Mouse (Mus musculus) embryo, embryonic 11.5 days (tissue): ENCODE data around the gene Scoc.
"Not testable (repeated sequence)": the region's sequence is repeated elsewhere in the genome, so short reads cannot be mapped to it uniquely, and the experiment has no call there.

Source experiments
- DNase-seq: peaks from one replicate; pipeline ENCODE4 v3.0.0-alpha.2; 2012; ENCODE audit warnings: low read depth, low spot score

Scoc gene

GRCm38 (mm10) chr8:83458222-83458621 is at the start of gene Scoc:
Gene Scoc, minus strand, starts transcription at chr8:83458391.
- no peak for DNase-seq

DNA sequence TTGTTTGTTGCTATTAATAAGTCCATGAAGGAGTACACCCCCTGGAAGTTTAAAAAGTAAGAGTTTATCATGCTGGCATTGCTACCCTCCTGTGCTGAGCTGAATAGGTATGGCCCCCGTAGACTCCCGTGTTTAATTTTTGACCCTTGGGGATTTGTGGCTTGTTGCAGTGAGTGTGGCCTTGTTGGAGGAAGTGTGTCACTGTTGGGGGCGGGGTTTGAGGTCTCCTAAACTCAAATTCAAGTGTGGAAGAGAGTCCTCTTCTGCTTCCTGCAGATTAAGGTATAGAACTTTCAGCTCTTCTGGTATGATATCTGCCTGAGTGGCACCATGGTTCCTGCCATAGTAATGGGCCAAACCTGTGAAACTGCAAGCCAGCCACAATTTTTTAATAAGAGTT is 1.4 kb upstream of the Scoc start:
- no peak for DNase-seq

- DNase-seq, result no peak
Observed at GRCm38 (mm10) chr8:83457121-83457520, 1.1 kb downstream of the Scoc start.

DNA sequence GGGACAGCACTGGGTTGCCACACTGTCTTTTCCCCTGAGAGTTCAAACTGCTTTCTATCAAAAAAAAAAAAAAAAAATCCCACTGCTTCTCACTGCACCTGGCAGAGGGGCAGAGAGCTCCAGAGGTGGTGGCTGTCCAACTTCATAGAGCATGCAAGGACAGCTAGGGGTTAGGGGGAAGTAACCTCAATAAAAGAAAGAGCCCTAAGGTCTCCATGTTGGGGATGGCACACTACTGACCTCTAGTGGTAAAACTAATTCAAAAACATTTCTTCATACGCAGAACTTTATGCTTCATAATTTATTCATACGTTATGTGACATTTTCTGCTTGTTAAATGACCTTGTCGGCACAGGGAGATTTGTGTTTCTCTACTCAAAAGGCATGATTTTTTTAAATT is 7.1 kb downstream of the Scoc start:
- no peak for DNase-seq

DNA sequence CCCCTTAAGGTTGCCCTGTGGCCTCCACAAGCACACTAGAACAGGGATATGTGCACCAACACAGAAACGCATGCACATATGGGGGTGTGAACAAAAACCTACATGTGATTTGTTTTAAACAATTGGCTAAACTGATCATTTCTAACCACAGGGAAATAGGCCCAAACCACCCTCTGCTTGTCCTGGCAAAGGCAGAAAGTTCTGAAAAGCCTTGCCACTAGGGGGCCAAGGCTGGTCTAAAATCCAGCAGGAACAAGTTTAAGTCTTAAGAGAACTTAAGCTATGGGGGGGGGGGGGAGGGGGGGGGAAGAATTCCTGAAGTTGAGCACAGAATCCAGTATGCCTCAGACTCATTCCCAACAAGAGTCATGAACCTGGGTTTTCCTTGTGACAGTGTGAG is 8.2 kb downstream of the Scoc start:
- no peak for DNase-seq

DNA sequence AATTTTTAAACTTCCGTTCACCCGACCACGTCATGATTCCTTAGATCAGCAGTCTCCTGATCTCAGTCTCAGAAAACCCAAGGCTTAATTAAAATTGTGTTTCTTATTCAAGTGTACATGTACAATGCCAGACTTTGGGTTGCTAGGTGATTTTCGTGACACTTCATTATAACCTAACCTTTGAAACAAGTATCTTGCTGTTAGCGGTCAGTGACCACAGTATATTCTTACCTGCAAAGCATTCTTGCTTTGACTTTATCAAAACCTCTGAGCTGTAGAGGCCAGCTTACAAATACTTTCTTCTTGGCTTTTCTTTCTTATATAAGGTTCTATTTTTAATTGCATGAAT is 15.2 kb downstream of the Scoc start:
- no peak for DNase-seq

- peak; percentile 99 for DNase-seq
Observed at GRCm38 (mm10) chr8:83442243-83443051, 15.7 kb downstream of the Scoc start.

DNA sequence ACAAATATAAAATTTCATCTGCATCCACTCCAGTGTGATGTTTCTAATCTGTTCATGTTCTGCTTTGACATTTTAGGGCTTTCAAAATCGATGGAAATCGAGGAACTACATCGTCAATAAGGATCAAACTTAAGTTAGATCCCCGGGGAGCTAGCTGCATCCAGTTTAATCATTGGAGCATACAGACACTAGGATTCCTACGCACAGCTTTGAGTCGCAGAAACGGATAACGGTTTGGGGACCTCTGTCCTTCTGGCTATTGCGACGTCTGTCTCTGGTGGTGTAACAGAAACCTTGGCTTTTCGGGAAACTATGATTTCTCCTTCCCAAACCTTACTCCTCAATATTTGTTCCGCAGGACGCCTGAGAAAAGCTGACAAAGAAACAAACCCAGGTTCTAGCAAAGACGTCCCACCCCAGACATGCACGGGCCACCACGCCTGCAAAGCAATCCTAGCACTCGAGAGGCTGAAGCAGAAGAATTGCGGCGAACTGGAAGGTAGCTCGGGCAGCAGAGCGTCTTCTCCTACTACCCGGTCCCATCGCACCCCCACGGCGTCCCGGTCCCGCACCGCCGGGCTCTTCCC is 16.4 kb downstream of the Scoc start:
- DNase-seq, result no peak

DNA sequence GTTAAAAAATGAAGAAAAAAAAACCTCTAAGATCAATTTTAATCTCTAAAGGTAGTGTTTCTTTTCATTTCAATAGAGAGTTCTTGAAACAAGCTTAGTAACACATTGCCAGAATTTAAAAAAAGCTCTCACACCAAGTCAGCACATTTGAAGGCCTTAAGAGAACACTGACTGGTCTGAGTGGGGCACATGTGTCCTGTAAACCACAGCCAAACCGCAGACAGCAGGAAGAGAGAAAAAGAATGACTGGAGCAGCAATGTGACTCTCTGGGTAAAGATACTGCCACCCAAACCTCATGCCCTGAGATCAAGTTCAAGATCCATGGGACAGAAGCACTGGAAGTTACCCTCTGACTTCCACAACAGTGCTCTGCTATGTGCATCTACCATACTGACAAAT is 21.1 kb downstream of the Scoc start:
- no peak for DNase-seq

DNA sequence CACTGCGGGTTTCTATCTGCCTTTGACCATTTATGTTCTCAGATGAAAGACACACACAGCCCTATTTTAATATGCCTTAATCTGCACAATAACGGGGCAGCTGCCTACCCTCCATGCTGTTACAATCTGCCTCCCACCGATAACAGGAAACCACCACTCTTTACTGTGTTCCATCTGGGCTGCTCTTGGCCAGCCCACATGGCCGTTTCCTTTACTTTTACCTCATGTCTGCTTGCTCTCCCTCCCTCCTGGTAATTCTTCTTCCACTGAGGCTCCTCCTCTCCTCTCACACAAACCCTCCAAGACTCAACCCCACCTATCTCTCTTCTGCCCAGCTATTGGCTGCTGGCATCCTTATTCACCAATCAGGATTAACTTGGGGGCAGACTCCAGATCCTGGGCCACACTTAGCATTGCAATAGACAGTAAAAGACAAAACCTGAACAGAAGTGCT is 29.1 kb downstream of the Scoc start:
- DNase-seq, result no peak

DNA sequence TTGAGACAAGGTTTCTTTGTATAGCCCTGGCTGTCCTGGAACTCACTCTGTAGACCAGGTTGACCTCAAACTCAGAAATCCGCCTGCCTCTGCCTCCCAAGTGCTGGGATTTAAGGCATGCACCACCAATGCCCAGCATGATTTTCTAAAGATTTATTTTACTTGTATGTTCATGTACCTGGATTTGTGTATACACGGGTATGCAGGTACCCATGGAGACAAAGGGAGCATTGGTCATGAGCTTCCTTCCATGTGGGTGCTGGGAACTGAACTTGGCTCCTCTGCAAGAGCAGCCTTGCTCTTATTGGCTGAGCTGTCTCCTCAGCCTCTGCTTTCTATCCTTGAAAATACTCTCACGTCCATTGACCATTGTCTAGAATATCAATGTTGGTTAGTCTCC is 29.6 kb downstream of the Scoc start:
- not testable (repeated sequence) for DNase-seq

GRCm38 (mm10) chr8:83426949-83427348 is 31.2 kb downstream of the Scoc start:
- no peak for DNase-seq

DNA sequence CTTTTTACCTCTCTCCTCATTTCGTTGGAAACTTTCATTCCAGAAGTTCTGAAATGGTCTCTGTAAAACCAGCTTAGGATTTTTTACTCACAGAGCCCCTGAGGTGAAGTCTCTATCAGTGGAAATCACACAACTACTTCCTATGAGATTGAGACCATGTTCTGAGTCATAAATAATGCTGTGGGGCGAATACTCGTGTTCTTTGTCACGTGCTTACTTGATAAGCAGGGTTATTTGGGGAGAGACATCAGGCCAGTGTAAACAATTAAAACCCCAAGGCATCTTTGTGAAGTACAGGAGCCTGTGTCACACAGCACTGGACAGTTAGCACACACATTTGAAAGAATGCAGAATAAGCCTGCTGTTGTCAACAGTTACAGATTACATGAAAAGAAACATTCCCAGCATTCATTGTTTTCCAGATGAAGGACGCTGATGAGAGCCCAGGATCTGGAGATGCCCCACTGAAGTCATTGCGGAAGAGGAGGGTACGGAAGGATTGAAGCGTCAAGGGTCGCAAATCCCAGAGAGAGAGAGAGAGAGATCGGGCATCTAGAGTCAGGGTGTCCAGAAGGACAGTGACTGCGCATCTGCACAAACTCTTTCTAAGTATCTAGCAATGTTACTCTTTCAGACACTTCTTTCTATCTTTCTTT is 32.0 kb downstream of the Scoc start:
- no peak for DNase-seq

DNA sequence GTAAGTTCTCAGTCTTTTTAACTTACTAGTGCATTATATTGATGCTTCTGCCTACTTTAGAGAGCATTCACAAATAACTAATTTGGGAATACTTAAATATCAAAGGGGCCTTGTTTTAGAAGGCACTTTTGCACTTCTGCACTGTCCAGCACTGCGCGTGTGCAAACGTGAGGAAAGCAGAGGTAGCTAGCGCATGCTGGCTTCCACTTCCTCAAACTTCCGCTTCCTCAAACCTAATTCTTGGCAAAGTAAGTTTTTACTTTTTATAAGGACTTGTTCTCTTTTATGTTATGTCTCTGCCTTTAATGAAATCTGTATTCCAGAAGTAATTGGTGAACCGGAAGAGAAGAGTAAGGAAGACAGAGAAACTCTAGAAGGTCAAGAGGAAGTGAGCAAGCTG is 33.0 kb downstream of the Scoc start:
- no peak for DNase-seq

DNA sequence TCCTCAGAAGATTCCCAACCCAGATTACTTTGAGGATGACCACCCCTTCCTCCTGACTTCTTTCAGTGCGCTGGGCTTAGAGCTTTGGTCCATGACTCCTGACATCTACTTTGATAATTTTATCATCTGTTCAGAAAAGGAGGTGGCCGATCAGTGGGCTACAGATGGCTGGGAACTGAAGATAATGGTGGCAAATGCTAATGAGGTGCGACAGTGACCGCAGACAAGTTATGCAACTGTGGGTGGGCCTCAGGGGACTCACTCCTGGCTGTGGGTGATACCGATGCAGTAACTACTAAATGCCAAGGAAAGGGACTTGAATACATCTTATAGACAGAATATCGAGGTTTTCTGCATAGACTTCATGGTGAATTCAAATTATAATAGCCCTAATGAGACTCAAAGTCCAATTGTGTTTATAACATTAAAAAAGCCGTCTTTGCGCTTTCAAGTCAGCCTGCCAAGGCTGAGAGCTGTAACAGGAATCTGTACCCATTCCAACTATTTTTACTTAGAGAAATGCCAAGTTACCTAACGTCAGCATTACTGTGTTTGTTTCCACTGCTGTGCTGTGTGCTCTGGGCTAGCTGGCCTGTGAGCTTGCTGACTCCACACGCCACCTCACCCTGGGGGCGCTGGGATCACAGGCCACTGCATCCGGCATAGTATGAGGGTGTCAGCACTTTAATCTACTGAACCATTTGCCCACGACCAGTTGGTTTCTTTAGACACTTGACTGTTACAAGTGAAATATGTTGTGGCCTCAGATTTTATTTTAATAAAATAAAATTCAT is 35.0 kb downstream of the Scoc start:
- no peak for DNase-seq

- no peak for DNase-seq
Observed at GRCm38 (mm10) chr8:83421354-83421753, 36.8 kb downstream of the Scoc start.

DNA sequence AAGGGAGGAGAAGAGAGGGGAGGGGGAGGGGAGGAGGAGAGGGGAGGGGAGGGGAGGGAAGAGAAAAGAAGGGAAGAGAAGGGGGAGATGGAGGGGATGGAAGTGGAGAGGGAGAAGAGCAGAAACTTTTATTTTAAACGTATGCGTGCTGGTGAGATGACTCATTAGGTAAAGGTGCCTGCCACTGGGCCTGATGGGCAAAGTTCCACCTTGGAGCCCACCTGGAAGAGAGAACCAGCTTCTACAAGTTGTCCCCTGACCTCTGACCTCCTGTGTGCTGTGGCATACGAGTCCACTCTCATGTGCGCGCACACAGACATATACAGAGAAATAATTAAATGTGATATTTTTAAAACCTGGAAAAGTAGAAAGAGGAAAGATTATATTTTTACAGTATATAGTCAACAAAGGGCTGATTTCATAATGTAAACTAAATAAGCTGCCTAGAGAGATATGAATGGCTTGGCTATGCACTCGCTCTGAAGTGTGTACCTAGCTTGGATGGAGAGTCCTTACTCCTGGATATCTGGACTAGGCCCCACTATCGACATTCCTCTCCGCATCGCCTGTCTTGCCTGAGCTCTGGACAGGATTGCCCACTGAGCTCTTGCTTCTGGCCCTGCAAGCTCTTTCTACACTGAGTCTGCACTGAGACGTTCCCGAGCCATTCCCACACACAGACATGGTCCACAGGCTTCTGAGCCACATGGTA is 39.2 kb downstream of the Scoc start:
- DNase-seq, result no peak

- no peak for DNase-seq
Observed at GRCm38 (mm10) chr8:83417970-83418369, 40.2 kb downstream of the Scoc start.

DNA sequence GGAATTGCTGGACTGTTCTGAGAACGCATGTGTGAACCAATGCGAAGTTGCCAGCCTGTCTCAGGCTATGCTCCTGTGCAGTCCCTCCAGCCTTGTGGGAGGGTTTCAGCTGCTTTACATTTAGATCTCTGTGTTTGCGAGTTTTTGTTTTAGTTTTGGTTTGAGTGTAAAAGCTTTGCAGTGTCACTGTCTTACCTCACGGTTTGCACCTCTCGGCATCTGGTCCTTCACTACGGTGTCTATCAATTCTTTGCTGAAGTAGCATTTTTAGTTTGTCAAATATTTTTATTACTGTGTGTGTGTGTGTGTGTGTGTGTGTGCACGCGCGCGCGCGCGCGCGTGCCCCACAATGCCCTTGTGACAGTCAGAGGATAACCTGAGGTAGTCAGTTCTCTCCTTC is 41.3 kb downstream of the Scoc start:
- no peak for DNase-seq

DNA sequence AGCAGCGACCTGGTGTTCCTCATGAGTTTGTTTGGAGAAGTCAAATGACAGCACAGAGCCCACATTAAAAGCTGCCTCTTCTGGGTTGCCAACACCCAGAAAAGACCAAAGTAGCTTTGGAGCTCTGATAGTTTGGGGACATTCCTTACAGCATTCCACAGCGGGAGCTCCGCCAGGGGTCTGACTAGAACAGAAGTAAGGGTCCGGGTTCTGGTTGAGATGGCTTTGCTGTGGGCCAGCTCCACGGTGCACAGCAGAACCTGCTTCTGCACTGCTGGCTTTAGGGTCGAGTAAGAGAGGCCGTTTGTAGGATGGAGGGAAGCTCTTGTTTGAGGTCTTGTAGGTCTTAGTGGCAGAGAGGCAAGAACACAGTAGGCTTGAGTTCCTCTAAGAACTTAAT is 49.7 kb downstream of the Scoc start:
- DNase-seq, result no peak

- peak; percentile 56 for DNase-seq
Observed at GRCm38 (mm10) chr8:83406836-83407235, 51.4 kb downstream of the Scoc start.

DNA sequence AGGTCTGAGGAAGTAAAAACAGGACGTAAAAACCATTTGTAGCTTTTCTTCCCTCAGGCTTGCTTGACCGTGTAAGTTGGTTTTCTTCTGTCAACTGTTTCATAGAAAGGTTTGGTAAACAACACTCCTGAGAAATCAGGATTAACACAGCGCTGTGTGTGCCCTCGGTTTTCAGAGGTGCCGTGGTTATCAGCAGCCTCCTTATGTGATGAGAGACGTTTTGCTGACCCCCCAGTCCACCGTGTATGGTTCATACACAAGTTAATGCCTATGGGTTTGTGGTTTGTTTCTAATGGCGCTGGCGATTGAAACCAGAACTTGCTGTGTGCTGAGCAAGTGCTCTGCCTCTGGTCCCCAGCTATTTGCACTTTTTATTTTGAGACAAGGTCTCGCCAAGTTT is 52.6 kb downstream of the Scoc start:
- no peak for DNase-seq
